12 mouse cellular contexts compared by ENCODE assay signal in genomic region chr2:31271071-31271470, GRCm38 (mm10). TPM values are rescaled to one million over a fixed set of nuclear protein-coding genes. Genes with fewer than 3 reads are reported as not detected.
DNase-seq lines count a peak whose midpoint lies in the region; ATAC-seq and TF ChIP-seq lines count a peak whose summit lies in the region.
"Had no signal": no experiment of that assay in that cellular context is flagged by ENCODE, and none has a peak within 500 bp of the region (broad histone marks: within the 10 kb centered on the region; RNA-seq: fewer than 3 reads in every experiment).

No protein-coding gene starts in this region.

- ATAC-seq in hindbrain, postnatal 0 days = no peak
- no peak for ATAC-seq in hindbrain, embryonic 14.5 days (ENCODE audit: low FRiP score)
- ATAC-seq in midbrain, postnatal 0 days (ENCODE audit: low FRiP score) = no peak
- ATAC-seq in midbrain, embryonic 11.5 days (ENCODE audit: low FRiP score) = no peak

- 87% methylated on average over 1 of the region's 1 CpGs for WGBS in hindbrain, postnatal 0 days
- 96% methylated on average over 1 of the region's 1 CpGs for WGBS in hindbrain, embryonic 14.5 days
- WGBS in midbrain, postnatal 0 days = 84% methylated on average over 1 of the region's 1 CpGs
- WGBS in midbrain, embryonic 11.5 days = 93% methylated on average over 1 of the region's 1 CpGs

- DNase-seq in hindbrain, postnatal 0 days (ENCODE audit: low spot score) = no peak
- DNase-seq in hindbrain, embryonic 14.5 days (ENCODE audit: low spot score) = no peak
- DNase-seq in midbrain, postnatal 0 days (ENCODE audit: low spot score) = no peak
- DNase-seq in midbrain, embryonic 11.5 days (ENCODE audit: low spot score, missing footprints) = no peak
- peak; percentile 18 for DNase-seq in NIH3T3 (ENCODE audit: low read depth)
- peak; percentile 21 for DNase-seq in thymus, postnatal 25 days
- DNase-seq in adrenal gland, postnatal 14 days = no peak
- DNase-seq in right cerebral cortex, postnatal 4 days = no peak
- DNase-seq: heart, postnatal 36 days; kidney, adult 18-20 months had no signal

- H3K27ac ChIP-seq in hindbrain, postnatal 0 days = no peak overlapping the region
- H3K27ac ChIP-seq in hindbrain, embryonic 14.5 days = no peak overlapping the region
- no peak overlapping the region for H3K27ac ChIP-seq in midbrain, postnatal 0 days (ENCODE audit: low read depth, low read length)
- no peak overlapping the region for H3K27ac ChIP-seq in midbrain, embryonic 11.5 days (ENCODE audit: low read depth, low read length)
- H3K27ac ChIP-seq: limb, embryonic 15.5 days had no signal

- H3K4me2 ChIP-seq in hindbrain, postnatal 0 days (ENCODE audit: low read depth, low read length) = no peak overlapping the region
- no peak overlapping the region for H3K4me2 ChIP-seq in hindbrain, embryonic 14.5 days (replicated peaks)
- no peak overlapping the region for H3K4me2 ChIP-seq in midbrain, postnatal 0 days (ENCODE audit: low read depth, low read length, poor library complexity, severe bottlenecking)
- no peak overlapping the region for H3K4me2 ChIP-seq in midbrain, embryonic 11.5 days
- H3K4me2 ChIP-seq: limb, embryonic 15.5 days had no signal

- H3K27me3 ChIP-seq in hindbrain, postnatal 0 days (ENCODE audit: insufficient read depth, low read length) = no peaks in the 10 kb centered on the region
- no peaks in the 10 kb centered on the region for H3K27me3 ChIP-seq in hindbrain, embryonic 14.5 days (ENCODE audit: control insufficient read depth, insufficient read depth, low read length)
- no peaks in the 10 kb centered on the region for H3K27me3 ChIP-seq in midbrain, postnatal 0 days (ENCODE audit: insufficient read depth, low read length)
- no peaks in the 10 kb centered on the region for H3K27me3 ChIP-seq in midbrain, embryonic 11.5 days (ENCODE audit: control insufficient read depth, insufficient read depth, low read length)
- H3K27me3 ChIP-seq: limb, embryonic 15.5 days had no signal

- peak; percentile 39; the same call in 1 of the 2 replicates for TF ChIP-seq CTCF in hindbrain, postnatal 0 days (IDR thresholded peaks at IDR 0.05; ENCODE audit: low read depth)
- peak; percentile 25; the same call in 1 of the 2 replicates for TF ChIP-seq CTCF in midbrain, postnatal 0 days (IDR thresholded peaks at IDR 0.05)

- no peak overlapping the region for H3K9ac ChIP-seq in hindbrain, postnatal 0 days (replicated peaks; ENCODE audit: low read length)
- H3K9ac ChIP-seq in hindbrain, embryonic 14.5 days = no peak overlapping the region
- H3K9ac ChIP-seq in midbrain, postnatal 0 days (replicated peaks; ENCODE audit: low read length, poor library complexity, severe bottlenecking) = no peak overlapping the region
- H3K9ac ChIP-seq in midbrain, embryonic 11.5 days (ENCODE audit: low read length) = no peak overlapping the region
- H3K9ac ChIP-seq: limb, embryonic 15.5 days had no signal

- H3K36me3 ChIP-seq in hindbrain, postnatal 0 days (ENCODE audit: insufficient read depth, low read length) = no peaks in the 10 kb centered on the region
- H3K36me3 ChIP-seq in hindbrain, embryonic 14.5 days (replicated peaks; ENCODE audit: control insufficient read depth, insufficient read depth) = peaks cover 12% of the 10 kb centered on the region
- peaks cover 6% of the 10 kb centered on the region; the same call in 1 of the 2 replicates for H3K36me3 ChIP-seq in midbrain, postnatal 0 days (ENCODE audit: insufficient read depth, low read length)
- H3K36me3 ChIP-seq in midbrain, embryonic 11.5 days (ENCODE audit: control insufficient read depth, insufficient read depth, low read length) = peaks cover 5% of the 10 kb centered on the region; the same call in 1 of the 2 replicates

- H3K4me1 ChIP-seq in hindbrain, postnatal 0 days (ENCODE audit: insufficient read depth, low read length) = peaks cover 21% of the 10 kb centered on the region
- H3K4me1 ChIP-seq in hindbrain, embryonic 14.5 days (replicated peaks; ENCODE audit: control insufficient read depth, insufficient read depth, low read length) = peaks cover 26% of the 10 kb centered on the region
- no peaks in the 10 kb centered on the region for H3K4me1 ChIP-seq in midbrain, postnatal 0 days (ENCODE audit: insufficient read depth, low read length)
- H3K4me1 ChIP-seq in midbrain, embryonic 11.5 days (ENCODE audit: control insufficient read depth, insufficient read depth, low read length) = peaks cover 24% of the 10 kb centered on the region
- H3K4me1 ChIP-seq: megakaryocyte, embryonic 14.5 days had no signal

- H3K4me3 ChIP-seq in hindbrain, postnatal 0 days (ENCODE audit: low read length) = no peak overlapping the region
- H3K4me3 ChIP-seq in hindbrain, embryonic 14.5 days (replicated peaks; ENCODE audit: low read length) = no peak overlapping the region
- H3K4me3 ChIP-seq in midbrain, postnatal 0 days (ENCODE audit: low read depth, low read length) = no peak overlapping the region
- no peak overlapping the region for H3K4me3 ChIP-seq in midbrain, embryonic 11.5 days (ENCODE audit: low read depth, low read length)
- H3K4me3 ChIP-seq: limb, embryonic 15.5 days; megakaryocyte, embryonic 14.5 days had no signal

- no peaks in the 10 kb centered on the region for H3K9me3 ChIP-seq in hindbrain, postnatal 0 days (ENCODE audit: low read length)
- no peaks in the 10 kb centered on the region for H3K9me3 ChIP-seq in hindbrain, embryonic 14.5 days (ENCODE audit: control insufficient read depth, low read length)
- H3K9me3 ChIP-seq in midbrain, postnatal 0 days (ENCODE audit: low read length) = no peaks in the 10 kb centered on the region
- H3K9me3 ChIP-seq in midbrain, embryonic 11.5 days (ENCODE audit: control insufficient read depth, low read length) = no peaks in the 10 kb centered on the region
- H3K9me3 ChIP-seq: limb, embryonic 15.5 days had no signal

RNA-seq across cellular contexts. Expression of gene Ncs1, which starts 25.4 kb away (rescaled TPM):
- 185 and 190 TPM in 2 replicates for total RNA-seq in hindbrain, postnatal 0 days (2014; rRNA removed)
- 162 and 167 TPM in 2 replicates for polyA plus RNA-seq in hindbrain, postnatal 0 days (2015; fragmentation: Nextera tagmentation; extraction: Ambion mirVana)
- 213 TPM in 2 replicates for polyA plus RNA-seq in hindbrain, embryonic 14.5 days (2014; fragmentation: Nextera tagmentation; extraction: Ambion mirVana)
- 190 and 202 TPM in 2 replicates for total RNA-seq in midbrain, postnatal 0 days (2014; rRNA removed)
- polyA plus RNA-seq in midbrain, postnatal 0 days (2015; fragmentation: Nextera tagmentation; extraction: Ambion mirVana) = 181 and 183 TPM in 2 replicates
- polyA plus RNA-seq in midbrain, embryonic 11.5 days (2014; fragmentation: Nextera tagmentation; extraction: Ambion mirVana) = 64.3 and 67.4 TPM in 2 replicates
- total RNA-seq in adrenal gland, postnatal 14 days (2021) = 3.4 and 4.2 TPM in 2 replicates

RNA-seq across cellular contexts. Expression of gene Hmcn2, which starts 43.1 kb away (rescaled TPM):
- 0.68 TPM in 2 replicates for total RNA-seq in hindbrain, postnatal 0 days (2014; rRNA removed)
- polyA plus RNA-seq in hindbrain, postnatal 0 days (2015; fragmentation: Nextera tagmentation; extraction: Ambion mirVana) = 0.16 and 0.54 TPM in 2 replicates
- 0.14 and 0.37 TPM in 2 replicates for polyA plus RNA-seq in hindbrain, embryonic 14.5 days (2014; fragmentation: Nextera tagmentation; extraction: Ambion mirVana)
- 0.60 and 1.5 TPM in 2 replicates for total RNA-seq in midbrain, postnatal 0 days (2014; rRNA removed)
- polyA plus RNA-seq in midbrain, postnatal 0 days (2015; fragmentation: Nextera tagmentation; extraction: Ambion mirVana) = 0.29 and 0.37 TPM in 2 replicates
- polyA plus RNA-seq in midbrain, embryonic 11.5 days (2014; fragmentation: Nextera tagmentation; extraction: Ambion mirVana) = 0.10 TPM in 1 of 2 replicates, not detected in the other
- 4.3 and 5.8 TPM in 2 replicates for total RNA-seq in adrenal gland, postnatal 14 days (2021)

Comparison
In these comparisons a context has a peak if more than half of its experiments do, and no peak if none do; other contexts are left out.
1. DNase-seq: peak in NIH3T3 (single experiment) and thymus, postnatal 25 days (single experiment); none in hindbrain, postnatal 0 days (single experiment), hindbrain, embryonic 14.5 days (single experiment), midbrain, postnatal 0 days (single experiment), midbrain, embryonic 11.5 days (single experiment), adrenal gland, postnatal 14 days (single experiment) and right cerebral cortex, postnatal 4 days (single experiment).